Mouse (Mus musculus): ENCODE measurements around the gene Cdc14a. TPM values are rescaled to one million over a fixed set of nuclear protein-coding genes. Genes with fewer than 3 reads are reported as not detected.

Gene Cdc14a
- total and polyA plus RNA-seq, 3 experiments, result 2.6 to 5.9 TPM; not detected in 1

DNA sequence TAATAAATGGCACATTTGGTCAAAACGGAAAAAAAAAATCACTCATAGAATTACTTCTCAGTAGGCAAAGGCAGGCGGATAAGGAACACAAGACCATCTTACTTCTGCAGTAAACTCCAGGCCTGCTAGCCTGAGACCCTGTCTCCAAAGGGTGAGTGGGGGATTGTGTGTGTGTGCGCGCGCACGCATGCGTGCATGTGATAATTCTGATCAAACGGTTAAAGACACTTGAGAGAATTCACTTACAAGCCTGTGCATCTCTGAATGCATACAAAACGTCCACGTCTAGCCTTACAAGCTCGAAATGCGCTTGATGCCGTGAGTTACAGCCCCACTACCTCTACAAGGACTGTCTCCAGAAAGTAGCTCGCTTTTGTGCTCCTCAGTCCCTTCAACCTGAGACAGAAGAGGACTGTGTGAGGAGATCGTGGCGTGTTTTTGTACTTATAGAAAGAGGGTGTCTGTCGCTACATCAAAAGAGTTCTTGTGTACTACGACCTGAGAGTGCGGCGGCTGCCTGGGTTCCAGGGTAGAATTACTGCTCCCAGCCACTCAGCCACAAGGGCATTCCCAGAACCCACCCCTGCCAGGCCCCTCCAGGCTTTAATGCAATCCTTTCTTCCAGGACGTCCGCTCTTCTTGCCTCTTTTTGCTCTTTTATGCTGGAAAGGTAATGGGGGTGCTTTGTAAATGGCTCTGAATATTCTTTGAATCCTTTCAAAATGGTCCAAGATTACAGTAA, 24.3 kb downstream of the Cdc14a start:
- DNase-seq (ENCODE audit: low read depth, low spot score), result no peak
- no peaks in the 10 kb centered on the region for H3K36me3 ChIP-seq (ENCODE audit: control insufficient read depth in 1 of 2, insufficient read depth in 2 of 2, low read length in 2 of 2)
- TF ChIP-seq MEF2A (IDR thresholded peaks at IDR 0.05; ENCODE audit: extremely low read depth, insufficient replicate concordance, low read depth, low read length, poor library complexity, severe bottlenecking), result no peak
- no peak for TF ChIP-seq MYB (IDR thresholded peaks at IDR 0.05; ENCODE audit: low read depth, low read length)
- TF ChIP-seq TBP (IDR thresholded peaks at IDR 0.05; ENCODE audit: low read depth, low read length), result no peak
- no peak for TF ChIP-seq EP300 (IDR thresholded peaks at IDR 0.05; ENCODE audit: low read depth in 1 of 2, low read length in 2 of 2)
- no peak for TF ChIP-seq MAZ (IDR thresholded peaks at IDR 0.05; ENCODE audit: low read depth, low read length)
- TF ChIP-seq RAD21 (IDR thresholded peaks at IDR 0.05; ENCODE audit: low read depth, low read length), result no peak
- TF ChIP-seq UBTF (IDR thresholded peaks at IDR 0.05; ENCODE audit: borderline replicate concordance, insufficient read depth, low read depth, low read length), result no peak
- no peak for TF ChIP-seq KAT2A (conservative IDR thresholded peaks at IDR 0.05; ENCODE audit: low read depth, low read length)
- TF ChIP-seq USF2 (IDR thresholded peaks at IDR 0.05; ENCODE audit: borderline replicate concordance in 1 of 2, insufficient read depth in 1 of 2, low read depth in 1 of 2, low read length in 2 of 2), result no peak
- H3K9me3 ChIP-seq (replicated peaks; ENCODE audit: insufficient read depth, low read length), result no peaks in the 10 kb centered on the region
- no peak overlapping the region for H3K4me3 ChIP-seq (ENCODE audit: control insufficient read depth in 1 of 2, insufficient read depth in 1 of 2, low read depth in 2 of 2, low read length in 2 of 2)
- H3K4me1 ChIP-seq (ENCODE audit: control insufficient read depth in 1 of 2, insufficient read depth in 2 of 2, low read length in 2 of 2), result no peaks in the 10 kb centered on the region
- H3K27me3 ChIP-seq (ENCODE audit: control insufficient read depth in 1 of 2, insufficient read depth in 2 of 2, low read length in 2 of 2), result no peaks in the 10 kb centered on the region
- H3K9ac ChIP-seq (ENCODE audit: control insufficient read depth, low read depth, low read length, poor library complexity, severe bottlenecking), result no peak overlapping the region
- no peak overlapping the region for H3K27ac ChIP-seq (ENCODE audit: control insufficient read depth, low read depth, low read length)
- no peaks in the 10 kb centered on the region for H3K79me2 ChIP-seq (ENCODE audit: control insufficient read depth, insufficient read depth, low read length, poor library complexity)

DNA sequence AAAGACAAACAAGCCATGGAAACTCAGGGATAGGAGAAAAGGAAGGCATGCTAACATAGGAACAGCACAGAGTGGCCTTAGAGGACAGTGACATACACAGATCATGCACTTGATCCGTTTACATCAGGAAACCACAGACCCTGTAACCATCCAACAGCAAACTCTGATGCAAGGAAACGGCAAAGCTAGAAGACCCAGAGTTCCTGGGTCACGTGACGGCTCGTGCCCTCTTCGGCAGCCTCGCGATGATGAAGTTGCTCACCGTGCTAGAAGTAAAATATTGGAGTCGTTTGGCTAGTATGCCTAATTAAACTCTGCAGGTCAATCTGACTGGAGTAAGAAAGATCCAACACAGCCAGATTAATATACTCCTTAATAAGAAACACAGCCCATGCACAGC, 25.3 kb downstream of the Cdc14a start:
- Histone ChIP-seq H3K4me3 (ENCODE audit: control insufficient read depth in 1 of 2, insufficient read depth in 1 of 2, low read depth in 2 of 2, low read length in 2 of 2) (no peak overlapping the region), H3K36me3 (ENCODE audit: control insufficient read depth in 1 of 2, insufficient read depth in 2 of 2, low read length in 2 of 2) (no peaks in the 10 kb centered on the region), H3K27ac (ENCODE audit: control insufficient read depth, low read depth, low read length) (no peak overlapping the region), H3K79me2 (ENCODE audit: control insufficient read depth, insufficient read depth, low read length, poor library complexity) (no peaks in the 10 kb centered on the region), H3K9ac (ENCODE audit: control insufficient read depth, low read depth, low read length, poor library complexity, severe bottlenecking) (no peak overlapping the region), H3K4me1 (ENCODE audit: control insufficient read depth in 1 of 2, insufficient read depth in 2 of 2, low read length in 2 of 2) (no peaks in the 10 kb centered on the region), H3K9me3 (replicated peaks; ENCODE audit: insufficient read depth, low read length) (no peaks in the 10 kb centered on the region), H3K27me3 (ENCODE audit: control insufficient read depth in 1 of 2, insufficient read depth in 2 of 2, low read length in 2 of 2) (no peaks in the 10 kb centered on the region)
- TF ChIP-seq BHLHE40 (IDR thresholded peaks at IDR 0.05; ENCODE audit: borderline replicate concordance, low read depth, low read length), result no peak
- no peak for TF ChIP-seq POLR2AphosphoS2 (IDR thresholded peaks at IDR 0.05; ENCODE audit: low read length)
- TF ChIP-seq E2F4 (IDR thresholded peaks at IDR 0.05; ENCODE audit: borderline replicate concordance, low read depth, low read length), result no peak
- TF ChIP-seq POLR2A (IDR thresholded peaks at IDR 0.05; ENCODE audit: control insufficient read depth in 1 of 2, insufficient read depth in 1 of 2, low read depth in 1 of 2, low read length in 2 of 2, poor library complexity in 1 of 2), result no peak
- TF ChIP-seq ZNF384 (IDR thresholded peaks at IDR 0.05; ENCODE audit: low read depth, low read length), result no peak
- no peak for TF ChIP-seq EP300 (IDR thresholded peaks at IDR 0.05; ENCODE audit: low read depth in 1 of 2, low read length in 2 of 2)
- TF ChIP-seq POLR2AphosphoS5 (IDR thresholded peaks at IDR 0.05; ENCODE audit: borderline replicate concordance, low read depth, low read length), result no peak
- TF ChIP-seq USF2 (IDR thresholded peaks at IDR 0.05; ENCODE audit: borderline replicate concordance in 1 of 2, insufficient read depth in 1 of 2, low read depth in 1 of 2, low read length in 2 of 2), result no peak
- TF ChIP-seq SIN3A (IDR thresholded peaks at IDR 0.05; ENCODE audit: low read length), result no peak
- no peak for TF ChIP-seq ETS1 (IDR thresholded peaks at IDR 0.05; ENCODE audit: low read depth, low read length)
- TF ChIP-seq TBP (IDR thresholded peaks at IDR 0.05; ENCODE audit: low read depth, low read length), result no peak
- no peak for TF ChIP-seq NELFE (IDR thresholded peaks at IDR 0.05; ENCODE audit: low read depth, low read length)
- TF ChIP-seq MAFK (IDR thresholded peaks at IDR 0.05; ENCODE audit: borderline replicate concordance, low read depth, low read length), result no peak
- no peak for TF ChIP-seq HCFC1 (IDR thresholded peaks at IDR 0.05; ENCODE audit: low read depth, low read length)
- no peak for TF ChIP-seq SMC3 (IDR thresholded peaks at IDR 0.05; ENCODE audit: low read depth, low read length)
- no peak for TF ChIP-seq GATA1 (IDR thresholded peaks at IDR 0.05; ENCODE audit: low read depth, low read length)
- TF ChIP-seq ZC3H11A (IDR thresholded peaks at IDR 0.05; ENCODE audit: low read depth, low read length), result no peak
- TF ChIP-seq MEF2A (IDR thresholded peaks at IDR 0.05; ENCODE audit: extremely low read depth, insufficient replicate concordance, low read depth, low read length, poor library complexity, severe bottlenecking), result no peak
- no peak for TF ChIP-seq NRF1 (IDR thresholded peaks at IDR 0.05; ENCODE audit: insufficient read depth, low read depth, low read length, poor library complexity, severe bottlenecking)
- TF ChIP-seq MYC (IDR thresholded peaks at IDR 0.05; ENCODE audit: low read depth, low read length), result no peak
- DNase-seq (ENCODE audit: low read depth, low spot score), result no peak
